Mouse (Mus musculus) left cerebral cortex, adult 2 months (tissue): ENCODE results near the gene Rapgef1. TPM values are rescaled to one million over a fixed set of nuclear protein-coding genes. Genes with fewer than 3 reads are reported as not detected.
"Not testable (repeated sequence)": the region's sequence is repeated elsewhere in the genome, so short reads cannot be mapped to it uniquely, and the experiment has no call there.

Experiments
- DNase-seq, 2 experiments: peaks; one replicate each; pipeline ENCODE4 v3.0.0; 2021 to 2022; ENCODE audit warnings: low spot score in 2 of 2, mixed read lengths in 1 of 2; ENCODE audit errors: extremely low spot score in 1 of 2
- H3K27ac ChIP-seq: fragments of 200-600 bp; 2 replicates; pipeline ENCODE4 v1.8.1; 2022
- H3K4me3 ChIP-seq: fragments of 200-600 bp; 2 replicates; pipeline ENCODE4 v1.8.1; 2022
- CTCF ChIP-seq: fragments of 200-600 bp; IDR thresholded peaks from 2 replicates; pipeline ENCODE4 v1.8.1; 2022; ENCODE audit warnings: antibody characterized with exemption, mild to moderate bottlenecking, moderate library complexity
- intact Hi-C: fragments of 180-260 bp; cut with DNase I; formaldehyde crosslinking; loops from one replicate; pipeline ENCODE4 v1.15.1; 2025
- total RNA-seq, 2 experiments: library from RNA; stranded (reverse); gene quantifications; 2 replicates each; pipeline ENCODE4 v1.2.3; 2021

The Rapgef1 gene
- total RNA-seq, 2 experiments from 2014 or later: 102 to 108 TPM

DNA sequence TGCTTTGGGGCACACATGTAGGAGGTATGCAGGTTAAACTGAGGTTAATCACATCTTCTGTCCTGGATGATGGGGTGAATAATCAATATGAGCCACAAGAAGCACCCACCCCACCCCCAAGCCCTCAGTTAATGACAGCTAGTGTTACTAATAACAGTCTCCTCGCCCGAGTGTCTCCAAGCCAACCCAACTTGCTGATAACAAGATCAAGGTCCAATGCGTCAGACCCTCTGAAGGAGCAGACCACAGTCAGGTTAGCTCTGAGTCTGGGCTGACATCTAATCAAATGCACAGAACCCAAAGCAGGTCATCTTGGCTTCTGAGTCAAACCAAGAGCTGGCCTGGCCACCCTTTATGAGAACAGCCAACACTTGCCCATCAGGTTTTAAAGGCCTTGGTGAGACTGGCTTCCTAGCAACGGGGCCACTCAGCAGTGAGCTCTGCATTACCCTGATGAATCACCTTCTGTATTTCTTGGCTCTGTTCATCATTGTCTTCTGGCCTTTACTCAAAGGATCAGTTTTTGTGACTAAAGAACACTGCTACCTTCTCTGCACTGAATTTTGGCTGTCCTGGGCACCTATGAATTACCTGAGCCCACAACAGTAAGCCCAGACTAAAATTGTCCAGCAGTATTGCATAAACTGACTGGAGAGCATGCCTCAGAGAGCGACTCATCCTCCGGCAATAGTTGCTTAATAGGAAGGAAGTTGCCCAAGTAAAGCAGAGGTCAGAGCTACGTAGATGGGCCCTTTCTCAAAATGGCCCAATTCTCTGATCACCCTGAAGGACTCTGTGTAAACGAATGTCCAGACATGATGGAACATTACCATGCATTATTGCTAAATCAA is 152.3 kb downstream of the Rapgef1 start:
- TF ChIP-seq CTCF: no peak

DNA sequence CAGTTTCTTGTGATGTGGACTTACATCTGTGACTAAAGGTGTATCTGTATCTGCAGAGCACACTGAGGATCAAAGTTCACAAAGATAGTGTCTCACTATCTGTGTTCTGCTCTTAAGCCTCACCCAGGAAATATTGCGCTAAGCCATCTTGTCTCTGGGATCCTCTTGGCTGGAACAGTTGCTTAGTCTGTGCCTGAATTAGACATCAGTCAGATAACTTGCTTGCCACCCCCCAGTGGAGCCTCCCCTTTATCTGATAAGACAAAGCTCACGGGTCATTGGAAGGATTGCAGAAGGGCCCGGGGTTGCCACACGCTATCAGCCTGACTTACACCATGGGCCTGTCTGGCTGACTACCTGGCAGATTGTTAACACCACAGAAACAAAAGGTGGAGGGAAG is 153.8 kb downstream of the Rapgef1 start:
- intact Hi-C loops: no loop called here
- no peak overlapping the region for H3K4me3 ChIP-seq
- TF ChIP-seq CTCF: no peak
- no peak overlapping the region for H3K27ac ChIP-seq
- DNase-seq: no peak

More for the DNA sequence above, 152.3 kb downstream of the Rapgef1 start:
- no peak overlapping the region for H3K27ac ChIP-seq
- DNase-seq: no peak
- no peak overlapping the region for H3K4me3 ChIP-seq
- intact Hi-C loops: no loop called here

DNA sequence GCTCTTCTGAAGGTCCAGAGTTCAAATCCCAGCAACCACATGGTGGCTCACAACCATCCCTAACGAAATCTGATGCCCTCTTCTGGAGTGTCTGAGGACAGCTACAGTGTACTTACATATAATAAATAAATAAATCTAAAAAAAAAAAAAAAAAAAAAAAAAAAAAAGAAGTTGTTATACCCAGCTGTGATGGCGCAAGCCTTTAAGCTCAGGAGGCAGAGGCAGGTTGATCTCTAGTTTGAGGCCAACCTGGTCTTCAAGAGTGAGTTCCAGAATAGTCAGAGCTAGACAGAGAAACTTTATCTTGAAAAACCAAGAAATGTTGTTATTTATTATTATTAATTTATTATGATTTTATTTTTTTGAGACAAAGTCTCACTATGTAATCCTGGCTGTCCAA is 161.7 kb downstream of the Rapgef1 start:
- intact Hi-C loops, H3K4me3 ChIP-seq, DNase-seq, H3K27ac ChIP-seq: not testable (repeated sequence)

DNA sequence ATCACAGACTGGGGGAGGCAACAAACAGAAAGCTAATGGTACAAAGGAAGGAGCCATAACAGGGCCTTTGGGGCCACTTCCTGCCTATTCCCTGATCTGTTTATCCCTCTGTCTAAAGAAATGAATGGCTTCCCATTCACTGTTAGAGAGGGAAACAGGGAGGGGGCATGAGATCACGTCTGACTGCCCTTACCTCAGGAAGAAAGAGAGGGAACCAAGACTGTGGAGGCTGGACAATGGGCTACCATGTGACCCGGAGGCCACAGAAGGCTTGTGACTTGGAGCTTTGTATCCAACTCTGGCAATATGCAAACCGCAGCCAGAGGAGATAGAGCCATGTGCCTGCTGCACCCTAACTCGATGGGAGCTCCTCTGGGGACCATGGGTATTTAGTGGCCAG is 164.8 kb downstream of the Rapgef1 start:
- H3K27ac ChIP-seq: no peak overlapping the region

DNA sequence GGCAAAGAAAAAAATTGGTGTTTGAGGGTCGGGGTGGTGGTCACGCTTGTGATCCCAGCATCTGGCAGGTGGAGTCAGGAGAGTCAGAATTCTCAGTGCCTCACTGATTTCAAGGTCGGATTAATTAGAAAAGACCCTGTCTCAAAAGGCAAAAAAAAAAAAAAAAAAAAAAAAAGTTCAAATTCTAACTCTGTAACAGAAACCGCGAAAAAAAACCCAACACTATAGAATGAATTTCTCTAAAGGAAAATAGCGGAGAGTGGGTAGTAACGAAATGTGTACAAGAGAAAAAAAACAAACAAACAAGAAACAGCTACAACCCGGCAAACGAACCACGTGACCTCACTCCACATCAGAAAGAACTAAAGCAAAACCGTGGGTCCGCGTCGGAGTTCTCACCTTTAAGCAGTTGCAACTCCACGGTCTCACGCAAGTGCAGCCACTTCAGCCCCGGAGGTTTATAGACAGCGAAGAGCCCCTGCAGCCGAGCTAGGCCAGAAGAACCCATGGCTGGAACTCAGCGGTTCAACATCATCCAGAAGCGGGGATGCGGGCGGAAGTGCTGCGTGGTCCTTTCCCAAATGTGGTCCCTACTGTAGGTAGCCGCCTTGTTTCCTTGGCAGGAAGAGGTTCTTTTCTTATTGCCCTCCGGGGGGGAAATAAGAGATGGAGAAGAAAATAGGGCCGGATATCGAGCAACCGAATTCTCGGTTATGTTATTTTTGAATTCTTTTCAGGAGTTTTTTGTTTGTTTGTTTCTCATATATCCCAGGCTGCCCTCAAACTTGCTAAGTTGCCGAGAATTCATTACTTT is 167.8 kb downstream of the Rapgef1 start, which contains the start of gene Coq4:
TSS of gene Coq4 (plus strand) at position 390 of the 814 bp plus-strand sequence.
- Histone ChIP-seq H3K27ac (peak within 1 kb of the TSS; percentile 73), H3K4me3 (peak within 1 kb of the TSS; percentile 93)
- TF ChIP-seq CTCF: no peak
- DNase-seq: peak; percentile 88 to 90
- intact Hi-C loops: no loop called here

More for the DNA sequence above, 164.8 kb downstream of the Rapgef1 start:
- no peak for DNase-seq
- no peak overlapping the region for H3K4me3 ChIP-seq
- intact Hi-C loops: no loop called here
- TF ChIP-seq CTCF: no peak

DNA sequence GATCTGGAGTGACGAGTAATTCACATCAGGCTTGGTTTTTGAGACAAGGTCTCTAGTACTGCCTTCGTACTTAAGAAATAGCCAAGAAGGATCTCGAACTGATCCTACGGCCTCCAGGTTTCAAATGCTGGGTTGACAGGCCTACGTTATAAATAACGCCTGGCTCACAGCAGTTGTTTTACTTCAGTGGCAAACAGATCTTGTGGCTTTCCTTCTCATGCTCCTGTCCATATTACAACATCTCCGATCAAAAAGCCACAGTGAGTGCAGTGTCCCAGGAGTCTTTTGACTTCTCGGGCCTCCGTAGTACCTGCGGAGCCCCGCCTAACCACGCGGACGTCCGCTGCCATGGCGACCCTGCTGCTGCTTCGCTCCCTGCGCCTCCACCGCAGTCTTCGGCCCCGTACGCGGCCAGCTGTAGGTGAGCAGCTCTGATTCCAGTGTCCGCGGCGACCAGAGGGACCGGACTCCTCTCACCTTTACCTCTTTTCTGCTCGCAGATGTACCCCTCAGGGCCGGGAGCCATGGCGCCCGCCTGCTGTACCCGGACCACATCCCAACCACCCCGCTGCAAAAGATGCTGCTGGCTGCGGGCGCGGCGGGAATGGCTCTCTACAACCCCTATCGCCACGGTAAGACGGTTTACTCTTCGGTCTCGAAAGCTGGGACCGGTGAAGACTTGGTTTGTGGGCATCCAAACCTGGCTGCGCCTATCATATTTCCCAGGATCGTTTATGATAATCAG is 168.6 kb downstream of the Rapgef1 start, which contains the start of gene Trub2:
TSS of gene Trub2 (minus strand) at position 566 of the 745 bp plus-strand sequence.
- DNase-seq: peak; percentile 87 to 90

More for the DNA sequence above, 168.6 kb downstream of the Rapgef1 start, which contains the start of gene Trub2:
- H3K27ac ChIP-seq: peak within 1 kb of the TSS; percentile 73
- intact Hi-C loops: no loop called here
- H3K4me3 ChIP-seq: peak within 1 kb of the TSS; percentile 93
- no peak for TF ChIP-seq CTCF

Other genes starting within 250 kb of the Rapgef1 start
- 1 to 10 TPM; 1.7 to 2.0 TPM for gene Gm13420, start 132.0 kb downstream of the Rapgef1 start, total RNA-seq
- gene Gm13547, start 139.6 kb downstream of the Rapgef1 start, total RNA-seq: not detected
- gene Coq4, start 167.8 kb downstream of the Rapgef1 start, total RNA-seq: 10 to 100 TPM; 28.8 to 30.1 TPM
- 10 to 100 TPM; 40.9 to 50.4 TPM for gene Trub2, start 168.8 kb downstream of the Rapgef1 start, total RNA-seq
- gene Slc27a4, start 182.9 kb downstream of the Rapgef1 start, total RNA-seq: 10 to 100 TPM; 74.7 to 80.7 TPM
- 10 to 100 TPM; 48.4 to 50.0 TPM for gene Urm1, start 200.4 kb downstream of the Rapgef1 start, total RNA-seq
- gene Cercam, start 249.4 kb downstream of the Rapgef1 start, total RNA-seq: 1 to 10 TPM; 5.9 to 8.6 TPM